Mouse (Mus musculus) MEL (cell line): ENCODE results near the gene Irf5.

Experiments used
- CHD1 ChIP-seq: IDR thresholded peaks from 2 replicates; pipeline ENCODE4 v1.6.1; 2012; ENCODE audit warnings: low read depth, mild to moderate bottlenecking, inconsistent platforms, low read length, improper control_type of control experiment
- ZC3H11A ChIP-seq: IDR thresholded peaks from 2 replicates; pipeline ENCODE4 v1.6.1; 2012; ENCODE audit warnings: low read depth, mild to moderate bottlenecking, inconsistent platforms, low read length, improper control_type of control experiment

DNA sequence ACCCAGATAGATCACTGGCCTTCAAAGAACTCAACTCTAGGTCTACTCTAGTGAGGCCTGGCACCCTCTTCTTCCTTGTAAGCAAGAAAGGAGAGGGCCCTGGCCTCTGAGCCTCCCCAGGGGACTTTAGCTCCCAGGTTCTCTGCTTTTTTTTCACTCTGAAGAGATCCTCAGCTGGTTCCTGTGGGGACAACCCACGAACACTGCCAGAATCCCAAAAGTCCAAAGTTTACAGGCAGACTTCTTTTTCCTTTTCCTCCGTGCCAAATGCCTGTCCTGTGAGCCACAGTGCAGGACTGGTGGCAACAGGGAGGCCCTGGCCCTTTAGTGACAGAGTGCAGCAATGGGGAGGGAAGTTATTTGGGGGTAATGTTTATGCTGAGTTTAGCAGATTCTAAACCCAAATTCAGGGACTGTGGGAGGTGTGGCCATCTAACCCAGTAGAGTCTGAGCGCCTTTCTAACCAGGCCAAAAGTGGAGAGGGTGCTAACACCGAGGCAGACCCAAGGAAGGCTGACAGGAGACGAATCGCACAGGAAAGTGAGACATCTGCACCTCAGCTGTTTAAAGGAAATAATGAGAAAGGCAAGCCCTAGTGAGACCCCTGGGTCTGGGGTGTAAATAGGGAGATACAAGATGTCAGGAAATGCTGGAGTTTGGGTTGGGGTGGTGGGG, 3.7 kb upstream of the Irf5 start:
- TF ChIP-seq CHD1 = no peak
- no peak for TF ChIP-seq ZC3H11A
